Comparison of ENCODE assay signal across 8 mouse cellular contexts in genomic region chr1:75208967-75209678, GRCm38 (mm10). TPM values are rescaled to one million over a fixed set of nuclear protein-coding genes. Genes with fewer than 3 reads are reported as not detected.
DNase-seq lines count a peak whose midpoint lies in the region; ATAC-seq and TF ChIP-seq lines count a peak whose summit lies in the region.

No protein-coding gene starts in this region.

- H3K4me3 ChIP-seq in E14TG2a.4 (replicated peaks; ENCODE audit: low read length) = peak overlapping the region; percentile 78
- peak overlapping the region; percentile 30 for H3K4me3 ChIP-seq in forebrain, embryonic 11.5 days (ENCODE audit: low read depth, low read length)
- peak overlapping the region; percentile 92 for H3K4me3 ChIP-seq in hindbrain, embryonic 15.5 days
- H3K4me3 ChIP-seq in liver, embryonic 11.5 days (ENCODE audit: low read depth, low read length) = peak overlapping the region; percentile 53
- H3K4me3 ChIP-seq in midbrain, embryonic 16.5 days (ENCODE audit: low read depth, low read length) = peak overlapping the region; percentile 24

- peak overlapping the region; percentile 61 for H3K9ac ChIP-seq in forebrain, embryonic 11.5 days (ENCODE audit: low read length)
- H3K9ac ChIP-seq in hindbrain, embryonic 15.5 days = peak overlapping the region; percentile 31
- peak overlapping the region; percentile 66 for H3K9ac ChIP-seq in liver, embryonic 11.5 days (ENCODE audit: low read depth, low read length)
- peak overlapping the region; percentile 58 for H3K9ac ChIP-seq in midbrain, embryonic 16.5 days (ENCODE audit: low read depth, low read length)

- intact Hi-C loops in left cerebral cortex, postnatal 25 days (cut with DNase I) = no loop called here

- peak overlapping the region; percentile 47 for H3K4me2 ChIP-seq in forebrain, embryonic 11.5 days (ENCODE audit: low read depth, low read length, severe bottlenecking)
- H3K4me2 ChIP-seq in hindbrain, embryonic 15.5 days = peak overlapping the region; percentile 96
- H3K4me2 ChIP-seq in liver, embryonic 11.5 days = peak overlapping the region; percentile 100
- peak overlapping the region; percentile 50 for H3K4me2 ChIP-seq in midbrain, embryonic 16.5 days (ENCODE audit: low read length)

- ATAC-seq in activated CD4-positive, CD25-positive, alpha-beta regulatory T cell, adult 4 months = peak; percentile 10
- ATAC-seq in forebrain, embryonic 11.5 days (replicated peaks; ENCODE audit: low FRiP score) = no peak
- ATAC-seq in hindbrain, embryonic 15.5 days (ENCODE audit: low FRiP score, low read depth) = no peak
- ATAC-seq in liver, embryonic 11.5 days (replicated peaks; ENCODE audit: low FRiP score) = no peak
- no peak for ATAC-seq in midbrain, embryonic 16.5 days

- TF ChIP-seq CTCF in E14TG2a.4 (conservative IDR thresholded peaks at IDR 0.05; ENCODE audit: low read length) = no peak

- DNase-seq in forebrain, embryonic 11.5 days (ENCODE audit: low spot score) = no peak
- no peak for DNase-seq in liver, embryonic 11.5 days (ENCODE audit: low spot score)
- DNase-seq in left cerebral cortex, postnatal 25 days (ENCODE audit: low spot score in 2 of 2) = no peak
- no peak for DNase-seq in right cerebral cortex, postnatal 14 days

- 14% methylated on average over 34 of the region's 34 CpGs for WGBS in forebrain, embryonic 11.5 days
- WGBS in hindbrain, embryonic 15.5 days = 14% methylated on average over 34 of the region's 34 CpGs
- 20% methylated on average over 34 of the region's 34 CpGs for WGBS in liver, embryonic 11.5 days
- WGBS in midbrain, embryonic 16.5 days = 13% methylated on average over 34 of the region's 34 CpGs

- peaks cover 54% of the 10 kb centered on the region for H3K4me1 ChIP-seq in E14TG2a.4 (replicated peaks; ENCODE audit: low read depth, low read length)
- peaks cover 6% of the 10 kb centered on the region; the same call in 1 of the 2 replicates for H3K4me1 ChIP-seq in forebrain, embryonic 11.5 days (replicated peaks; ENCODE audit: control insufficient read depth, insufficient read depth, low read length)
- H3K4me1 ChIP-seq in hindbrain, embryonic 15.5 days (replicated peaks) = peaks cover 48% of the 10 kb centered on the region
- H3K4me1 ChIP-seq in liver, embryonic 11.5 days (replicated peaks; ENCODE audit: control insufficient read depth, insufficient read depth, low read length) = peaks cover 40% of the 10 kb centered on the region
- peaks cover 41% of the 10 kb centered on the region for H3K4me1 ChIP-seq in midbrain, embryonic 16.5 days (ENCODE audit: control insufficient read depth, insufficient read depth, low read length)

- H3K36me3 ChIP-seq in E14TG2a.4 (ENCODE audit: insufficient read depth, low read length) = peaks cover 40% of the 10 kb centered on the region
- H3K36me3 ChIP-seq in forebrain, embryonic 11.5 days (ENCODE audit: control insufficient read depth, insufficient read depth, low read length) = no peaks in the 10 kb centered on the region; the same call in 1 of the 2 replicates
- peaks cover 10% of the 10 kb centered on the region for H3K36me3 ChIP-seq in hindbrain, embryonic 15.5 days
- H3K36me3 ChIP-seq in liver, embryonic 11.5 days (ENCODE audit: control insufficient read depth, insufficient read depth, low read length) = peaks cover 15% of the 10 kb centered on the region
- peaks cover 4% of the 10 kb centered on the region for H3K36me3 ChIP-seq in midbrain, embryonic 16.5 days (ENCODE audit: control insufficient read depth, insufficient read depth, low read length)

- no peaks in the 10 kb centered on the region; the same call in 1 of the 2 replicates for H3K9me3 ChIP-seq in E14TG2a.4 (ENCODE audit: low read length)
- H3K9me3 ChIP-seq in forebrain, embryonic 11.5 days (ENCODE audit: control insufficient read depth, low read length) = no peaks in the 10 kb centered on the region
- no peaks in the 10 kb centered on the region for H3K9me3 ChIP-seq in hindbrain, embryonic 15.5 days
- no peaks in the 10 kb centered on the region for H3K9me3 ChIP-seq in liver, embryonic 11.5 days (ENCODE audit: control insufficient read depth, low read length)
- no peaks in the 10 kb centered on the region for H3K9me3 ChIP-seq in midbrain, embryonic 16.5 days (replicated peaks; ENCODE audit: control insufficient read depth, low read length, poor library complexity, severe bottlenecking)

- no peak overlapping the region for H3K27ac ChIP-seq in forebrain, embryonic 11.5 days (ENCODE audit: low read depth, low read length)
- no peak overlapping the region; the same call in 1 of the 2 replicates for H3K27ac ChIP-seq in hindbrain, embryonic 15.5 days (replicated peaks)
- H3K27ac ChIP-seq in liver, embryonic 11.5 days (ENCODE audit: low read depth, low read length) = 0 out of 2 replicates have a peak overlapping the region, but pooled peaks have one; percentile 5
- no peak overlapping the region for H3K27ac ChIP-seq in midbrain, embryonic 16.5 days (ENCODE audit: low read length)

- no peaks in the 10 kb centered on the region for H3K27me3 ChIP-seq in E14TG2a.4 (ENCODE audit: insufficient read depth, low read length)
- no peaks in the 10 kb centered on the region for H3K27me3 ChIP-seq in forebrain, embryonic 11.5 days (ENCODE audit: control insufficient read depth, insufficient read depth, low read length)
- no peaks in the 10 kb centered on the region for H3K27me3 ChIP-seq in hindbrain, embryonic 15.5 days
- no peaks in the 10 kb centered on the region for H3K27me3 ChIP-seq in liver, embryonic 11.5 days (replicated peaks; ENCODE audit: control insufficient read depth, insufficient read depth, low read length)
- no peaks in the 10 kb centered on the region for H3K27me3 ChIP-seq in midbrain, embryonic 16.5 days (ENCODE audit: control insufficient read depth, insufficient read depth, low read depth, low read length)

RNA-seq across cellular contexts. Expression of gene Glb1l, which starts 1.5 kb away (rescaled TPM):
- 10 to 100 TPM; 12.0 to 12.4 TPM for polyA plus RNA-seq in activated CD4-positive, CD25-positive, alpha-beta regulatory T cell, adult 4 months (2017; shearing (Covaris generic))
- polyA plus RNA-seq in forebrain, embryonic 11.5 days (2014; fragmentation: Nextera tagmentation; extraction: Ambion mirVana) = 18.5 and 20.9 TPM in 2 replicates
- 20.3 and 22.0 TPM in 2 replicates for polyA plus RNA-seq in hindbrain, embryonic 15.5 days (2015; fragmentation: Nextera tagmentation; extraction: Ambion mirVana)
- 8.0 and 9.1 TPM in 2 replicates for polyA plus RNA-seq in liver, embryonic 11.5 days (2014; fragmentation: Nextera tagmentation; extraction: Ambion mirVana)
- 23.0 and 25.4 TPM in 2 replicates for polyA plus RNA-seq in midbrain, embryonic 16.5 days (2015; fragmentation: Nextera tagmentation; extraction: Ambion mirVana)
- total RNA-seq in left cerebral cortex, postnatal 25 days (2021) = 10 to 100 TPM; 14.3 to 15.4 TPM

RNA-seq across cellular contexts. Expression of gene Stk16, which starts 1.5 kb away (rescaled TPM):
- 10 to 100 TPM; 45.7 to 65.1 TPM for polyA plus RNA-seq in activated CD4-positive, CD25-positive, alpha-beta regulatory T cell, adult 4 months (2017; shearing (Covaris generic))
- polyA plus RNA-seq in forebrain, embryonic 11.5 days (2014; fragmentation: Nextera tagmentation; extraction: Ambion mirVana) = 111 and 127 TPM in 2 replicates
- 146 and 147 TPM in 2 replicates for polyA plus RNA-seq in hindbrain, embryonic 15.5 days (2015; fragmentation: Nextera tagmentation; extraction: Ambion mirVana)
- 122 and 131 TPM in 2 replicates for polyA plus RNA-seq in liver, embryonic 11.5 days (2014; fragmentation: Nextera tagmentation; extraction: Ambion mirVana)
- 147 and 154 TPM in 2 replicates for polyA plus RNA-seq in midbrain, embryonic 16.5 days (2015; fragmentation: Nextera tagmentation; extraction: Ambion mirVana)
- 10 to 100 TPM; 92.2 to 94.4 TPM for total RNA-seq in left cerebral cortex, postnatal 25 days (2021)

RNA-seq across cellular contexts. Expression of gene Tuba4a, which starts 10.5 kb away (rescaled TPM):
- polyA plus RNA-seq in activated CD4-positive, CD25-positive, alpha-beta regulatory T cell, adult 4 months (2017; shearing (Covaris generic)) = 100 to 1,000 TPM; 120 to 135 TPM
- polyA plus RNA-seq in forebrain, embryonic 11.5 days (2014; fragmentation: Nextera tagmentation; extraction: Ambion mirVana) = 11.4 and 12.9 TPM in 2 replicates
- 26.8 and 28.1 TPM in 2 replicates for polyA plus RNA-seq in hindbrain, embryonic 15.5 days (2015; fragmentation: Nextera tagmentation; extraction: Ambion mirVana)
- polyA plus RNA-seq in liver, embryonic 11.5 days (2014; fragmentation: Nextera tagmentation; extraction: Ambion mirVana) = 282 and 298 TPM in 2 replicates
- polyA plus RNA-seq in midbrain, embryonic 16.5 days (2015; fragmentation: Nextera tagmentation; extraction: Ambion mirVana) = 11.2 and 22.2 TPM in 2 replicates
- total RNA-seq in left cerebral cortex, postnatal 25 days (2021) = 100 to 1,000 TPM; 682 to 699 TPM

RNA-seq across cellular contexts. Expression of gene Atg9a, which starts 17.1 kb away (rescaled TPM):
- 1 to 10 TPM; 9.9 TPM for polyA plus RNA-seq in activated CD4-positive, CD25-positive, alpha-beta regulatory T cell, adult 4 months (2017; shearing (Covaris generic))
- polyA plus RNA-seq in forebrain, embryonic 11.5 days (2014; fragmentation: Nextera tagmentation; extraction: Ambion mirVana) = 19.6 and 23.5 TPM in 2 replicates
- 57.5 and 66.3 TPM in 2 replicates for polyA plus RNA-seq in hindbrain, embryonic 15.5 days (2015; fragmentation: Nextera tagmentation; extraction: Ambion mirVana)
- polyA plus RNA-seq in liver, embryonic 11.5 days (2014; fragmentation: Nextera tagmentation; extraction: Ambion mirVana) = 20.0 and 24.1 TPM in 2 replicates
- polyA plus RNA-seq in midbrain, embryonic 16.5 days (2015; fragmentation: Nextera tagmentation; extraction: Ambion mirVana) = 59.0 and 60.8 TPM in 2 replicates
- 100 to 1,000 TPM; 134 to 137 TPM for total RNA-seq in left cerebral cortex, postnatal 25 days (2021)

RNA-seq across cellular contexts. Expression of gene Ankzf1, which starts 17.2 kb away (rescaled TPM):
- polyA plus RNA-seq in activated CD4-positive, CD25-positive, alpha-beta regulatory T cell, adult 4 months (2017; shearing (Covaris generic)) = 10 to 100 TPM; 14.1 to 17.1 TPM
- polyA plus RNA-seq in forebrain, embryonic 11.5 days (2014; fragmentation: Nextera tagmentation; extraction: Ambion mirVana) = 18.9 and 19.0 TPM in 2 replicates
- polyA plus RNA-seq in hindbrain, embryonic 15.5 days (2015; fragmentation: Nextera tagmentation; extraction: Ambion mirVana) = 23.2 and 24.2 TPM in 2 replicates
- 20.5 and 21.5 TPM in 2 replicates for polyA plus RNA-seq in liver, embryonic 11.5 days (2014; fragmentation: Nextera tagmentation; extraction: Ambion mirVana)
- polyA plus RNA-seq in midbrain, embryonic 16.5 days (2015; fragmentation: Nextera tagmentation; extraction: Ambion mirVana) = 27.2 and 29.5 TPM in 2 replicates
- 10 to 100 TPM; 21.9 to 27.8 TPM for total RNA-seq in left cerebral cortex, postnatal 25 days (2021)

Comparison
In these comparisons a context has a peak if more than half of its experiments do, and no peak if none do; other contexts are left out.
1. H3K4me3 ChIP-seq: peak in every context shown above with its lines; median percentile 92 in hindbrain, embryonic 15.5 days; 78 in E14TG2a.4; 53 in liver, embryonic 11.5 days; 30 in forebrain, embryonic 11.5 days; 24 in midbrain, embryonic 16.5 days.
2. H3K4me2 ChIP-seq: peak in every context shown above with its lines; median percentile 100 in liver, embryonic 11.5 days; 96 in hindbrain, embryonic 15.5 days; 50 in midbrain, embryonic 16.5 days; 47 in forebrain, embryonic 11.5 days.